Comparison of ENCODE assay signal across 11 mouse cellular contexts in the genomic region with DNA sequence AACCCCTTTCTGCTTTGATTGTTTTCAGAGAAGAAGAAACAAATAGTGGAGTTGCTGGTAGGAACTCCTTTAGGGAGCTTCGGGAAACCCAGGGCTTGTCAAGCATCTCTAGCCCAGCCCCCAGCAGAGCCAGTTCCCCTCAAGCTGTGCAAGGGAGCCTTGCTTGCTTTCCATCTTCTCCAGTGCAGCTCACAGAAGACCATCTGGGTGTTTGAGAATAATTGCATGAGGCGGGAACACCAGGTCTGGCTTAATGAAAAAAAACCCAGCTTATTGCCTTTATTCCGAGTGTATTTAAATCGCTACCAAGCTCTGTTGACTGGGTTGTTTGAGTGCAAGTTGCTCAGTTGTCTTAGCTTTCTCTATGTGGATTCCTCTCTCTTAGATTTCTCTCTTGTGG.
"Had no signal": no experiment of that assay in that cellular context is flagged by ENCODE, and none has a peak within 500 bp of the region (broad histone marks: within the 10 kb centered on the region; RNA-seq: fewer than 3 reads in every experiment).

No protein-coding gene starts in this region.

- H3K4me2 ChIP-seq: limb, embryonic 13.5 days; midbrain, embryonic 13.5 days; stomach, embryonic 15.5 days had no signal

- DNase-seq: kidney, adult 11 months; kidney, adult 9 months; kidney, postnatal 36 days; left cerebral cortex, postnatal 4 days; lung, adult 18-20 months; thymus, postnatal 4 days had no signal

- H3K4me1 ChIP-seq: limb, embryonic 13.5 days; midbrain, embryonic 13.5 days; stomach, embryonic 15.5 days had no signal

- ATAC-seq: midbrain, embryonic 13.5 days had no signal

- H3K9ac ChIP-seq: limb, embryonic 13.5 days; liver, embryonic 14.5 days; midbrain, embryonic 13.5 days; stomach, embryonic 15.5 days had no signal

- H3K4me3 ChIP-seq: limb, embryonic 13.5 days; midbrain, embryonic 13.5 days; stomach, embryonic 15.5 days had no signal

- H3K27ac ChIP-seq: kidney, postnatal 0 days; limb, embryonic 13.5 days; liver, embryonic 14.5 days; midbrain, embryonic 13.5 days; stomach, embryonic 15.5 days had no signal

- H3K9me3 ChIP-seq: limb, embryonic 13.5 days; midbrain, embryonic 13.5 days; stomach, embryonic 15.5 days had no signal

- H3K36me3 ChIP-seq: limb, embryonic 13.5 days; midbrain, embryonic 13.5 days; stomach, embryonic 15.5 days had no signal

- H3K27me3 ChIP-seq: limb, embryonic 13.5 days; midbrain, embryonic 13.5 days; stomach, embryonic 15.5 days had no signal
